Mouse (Mus musculus): ENCODE measurements at regions not wholly inside any gene's neighbourhood (a gene's known extent, or its start where the extent isn't known, plus 50 kb on each side); places are given as distances from the start of the nearest gene placed in this dataset.
A peak's percentile ranks its signal among the peaks of the same experiment; 100 is the strongest.

DNA sequence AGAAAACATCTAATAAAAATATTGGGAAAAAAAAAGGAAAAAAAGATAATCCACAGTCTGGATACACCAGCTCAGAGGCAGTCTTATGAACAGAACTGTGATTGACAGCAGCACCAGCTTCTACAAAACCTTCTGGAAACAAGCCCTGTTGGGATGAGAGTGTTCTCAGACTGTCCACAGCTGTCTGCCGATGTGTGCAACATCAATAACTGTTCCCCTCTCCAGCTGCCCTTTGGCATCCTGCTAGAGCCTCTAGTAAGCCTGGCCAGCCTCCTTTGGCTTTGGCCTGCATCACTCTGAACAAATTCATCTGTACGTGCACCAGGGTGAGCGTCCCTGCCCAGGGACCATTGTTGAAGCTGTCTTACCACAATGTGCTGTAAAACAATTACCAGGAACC is 137.0 kb upstream of the Irs2 start:
- no peak for DNase-seq (ENCODE audit: low spot score)

- DNase-seq (ENCODE audit: low spot score): no peak
Observed at GRCm38 (mm10) chr8:11140566-11140965, 132.3 kb upstream of the Irs2 start.

- no peak for DNase-seq (ENCODE audit: low spot score)
Observed at GRCm38 (mm10) chr8:11139294-11139693, 131.0 kb upstream of the Irs2 start.

GRCm38 (mm10) chr8:11138302-11139020 is 130.2 kb upstream of the Irs2 start:
- no peak for DNase-seq (ENCODE audit: low spot score)

GRCm38 (mm10) chr8:11136566-11136965 is 128.3 kb upstream of the Irs2 start:
- no peak for DNase-seq (ENCODE audit: low spot score)

DNA sequence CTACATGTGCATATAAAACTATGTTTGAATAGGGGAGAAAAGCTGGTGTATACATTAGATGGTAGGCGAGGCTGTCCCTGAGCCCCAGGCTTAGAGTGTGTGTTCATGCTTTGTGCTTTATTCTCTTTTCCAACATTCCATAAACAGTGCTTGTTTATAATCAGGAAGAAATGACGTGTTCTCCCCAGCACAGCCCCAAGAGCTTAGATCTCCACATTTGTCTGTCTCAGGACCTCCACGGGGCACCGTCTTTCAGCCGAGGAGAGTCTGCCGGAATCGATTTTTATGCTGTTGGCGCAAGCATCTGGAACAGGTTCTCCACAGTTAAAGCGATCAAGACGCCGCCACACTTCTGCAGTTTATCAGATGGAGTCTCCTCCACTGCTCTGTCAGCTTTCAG is 126.9 kb upstream of the Irs2 start:
- no peak for DNase-seq (ENCODE audit: low spot score)

DNA sequence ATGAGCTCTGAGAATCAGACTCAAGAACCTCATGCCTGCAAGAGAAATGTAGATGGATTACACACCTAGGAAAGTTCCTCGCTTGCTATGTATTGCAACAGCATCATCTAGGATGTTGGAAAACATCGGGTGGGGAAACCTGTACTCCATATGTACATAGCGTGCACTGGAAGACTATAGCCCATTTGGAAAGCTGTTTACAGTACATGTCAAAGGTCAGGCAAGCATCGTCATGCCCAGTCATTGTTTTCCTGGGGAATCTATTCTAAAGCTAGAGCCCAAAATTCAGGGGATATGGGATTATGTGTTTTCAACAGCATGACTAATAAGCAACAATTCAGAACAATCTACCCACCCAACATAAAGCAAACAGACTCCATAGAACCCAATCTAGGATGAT is 126.3 kb upstream of the Irs2 start:
- no peak for DNase-seq (ENCODE audit: low spot score)

GRCm38 (mm10) chr8:11119030-11119634 is 110.9 kb upstream of the Irs2 start:
- DNase-seq (ENCODE audit: low spot score): no peak

DNA sequence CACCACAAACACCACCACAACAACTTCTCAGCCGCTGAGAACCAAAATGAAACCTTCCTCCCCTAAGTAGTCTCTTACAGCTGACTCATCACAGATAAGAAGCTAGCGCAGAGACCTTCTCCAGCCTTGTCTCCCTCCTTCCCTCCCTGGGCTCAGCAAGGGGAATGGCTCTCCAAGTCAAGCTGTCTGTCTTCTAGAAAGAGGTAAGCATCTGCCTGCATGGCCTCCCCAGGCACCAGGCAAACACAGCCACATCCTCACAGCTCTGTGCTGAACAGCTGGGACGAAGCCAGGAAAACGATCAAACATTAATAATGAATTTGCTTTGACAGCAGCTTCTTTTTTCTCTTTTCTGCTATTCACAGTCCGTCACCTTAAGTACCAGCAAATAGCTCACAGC is 108.3 kb upstream of the Irs2 start:
- DNase-seq (ENCODE audit: low spot score): no peak

DNA sequence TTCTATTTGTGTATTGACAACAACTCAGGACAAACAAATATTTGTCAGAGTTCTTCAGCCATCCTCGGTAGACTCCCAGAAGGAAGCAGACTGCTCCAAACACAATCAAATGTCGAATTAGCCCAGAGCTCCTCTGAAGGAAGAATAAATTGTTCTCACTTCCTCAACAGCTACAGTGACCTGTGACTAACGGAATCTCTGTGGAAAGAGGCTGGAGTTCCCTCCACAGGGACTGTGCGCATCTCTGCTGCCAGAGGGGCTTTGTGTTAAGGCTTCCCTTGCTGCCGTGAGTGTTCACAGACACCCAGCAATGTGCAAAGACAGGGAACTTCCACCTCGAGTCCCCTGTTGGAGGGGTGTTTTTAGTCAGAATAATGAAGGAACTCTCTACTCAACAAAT is 107.0 kb upstream of the Irs2 start:
- no peak for DNase-seq (ENCODE audit: low spot score)

DNA sequence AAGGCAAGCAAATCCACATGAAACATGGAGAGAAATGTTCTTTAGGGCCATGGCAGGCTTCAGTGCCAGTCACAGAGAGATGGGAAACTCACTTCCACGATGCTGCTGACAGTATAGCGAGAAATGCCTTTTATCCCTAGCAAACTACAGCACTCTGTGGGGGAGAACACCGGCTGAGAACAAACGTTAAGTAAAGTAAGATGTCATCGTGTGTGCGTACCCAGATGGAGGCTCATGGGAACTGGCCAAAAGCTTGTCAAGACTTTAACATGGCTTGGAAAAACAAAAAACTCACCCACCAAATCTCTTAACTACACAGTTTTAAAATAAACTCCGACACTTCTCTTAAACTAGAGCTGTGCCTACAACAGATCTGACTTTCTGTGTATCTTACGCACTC is 106.3 kb upstream of the Irs2 start:
- DNase-seq (ENCODE audit: low spot score): no peak

- DNase-seq (ENCODE audit: low spot score): peak; percentile 11
Observed at GRCm38 (mm10) chr8:11112908-11113532, 104.8 kb upstream of the Irs2 start.

DNA sequence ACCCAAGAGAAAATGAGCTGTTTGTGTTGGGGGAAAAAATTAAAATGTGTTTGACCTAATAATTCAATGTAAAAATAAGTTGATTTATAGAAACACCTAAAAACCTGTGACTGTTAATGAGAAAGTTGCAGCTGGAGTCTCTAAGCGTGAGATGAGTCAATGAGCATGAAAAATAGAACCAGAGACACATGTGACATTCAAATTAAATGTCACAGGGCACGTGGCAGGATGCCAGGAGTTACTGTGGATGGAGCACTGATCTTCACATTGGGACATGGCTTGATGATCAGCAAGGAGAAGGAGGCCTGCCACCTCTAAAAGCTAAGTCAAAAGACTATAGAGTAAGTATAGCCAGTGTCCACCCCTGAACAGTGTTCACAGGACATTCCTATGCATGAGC is 103.7 kb upstream of the Irs2 start:
- no peak for DNase-seq (ENCODE audit: low spot score)

DNA sequence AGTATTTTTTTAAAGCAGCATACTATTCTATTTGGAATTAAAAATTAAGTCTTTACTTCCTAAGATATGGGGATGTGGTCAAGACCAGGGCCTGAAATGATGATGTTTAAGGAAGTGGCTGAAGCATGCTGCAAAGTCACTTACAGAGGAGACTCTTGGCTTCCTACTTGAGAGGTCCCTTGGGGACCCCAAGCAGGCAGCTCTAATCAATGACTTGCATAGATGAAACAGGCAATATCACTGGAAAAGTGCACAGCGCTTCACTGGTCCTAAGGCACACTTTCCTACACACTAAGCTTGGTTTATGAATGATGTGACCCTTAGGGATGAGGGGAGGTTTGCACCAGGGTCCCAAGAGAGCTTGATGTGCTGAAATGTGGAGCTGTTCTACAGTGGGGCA is 99.2 kb upstream of the Irs2 start:
- no peak for DNase-seq (ENCODE audit: low spot score)

DNA sequence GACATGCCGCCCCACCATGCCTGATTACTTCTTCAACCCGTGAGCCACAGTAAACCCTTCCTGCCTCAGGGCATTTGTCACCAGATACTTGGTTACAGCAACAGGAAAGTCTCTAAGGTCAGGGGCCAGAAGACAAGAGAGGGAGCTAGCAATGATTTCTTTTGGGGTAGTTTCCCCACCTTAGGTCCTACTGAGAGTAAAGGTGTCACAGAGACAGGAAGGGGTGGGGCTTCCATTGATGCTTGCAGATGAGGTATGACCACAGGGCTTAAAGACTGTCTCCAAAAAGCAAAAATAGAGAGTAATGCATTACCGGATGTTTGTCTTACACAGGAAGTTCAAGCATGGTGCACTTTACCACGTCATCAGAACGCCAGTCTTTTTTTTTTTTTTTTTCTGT is 98.8 kb upstream of the Irs2 start:
- DNase-seq (ENCODE audit: low spot score): no peak

GRCm38 (mm10) chr8:11103745-11104607 is 95.7 kb upstream of the Irs2 start:
- no peak for DNase-seq (ENCODE audit: low spot score)

DNA sequence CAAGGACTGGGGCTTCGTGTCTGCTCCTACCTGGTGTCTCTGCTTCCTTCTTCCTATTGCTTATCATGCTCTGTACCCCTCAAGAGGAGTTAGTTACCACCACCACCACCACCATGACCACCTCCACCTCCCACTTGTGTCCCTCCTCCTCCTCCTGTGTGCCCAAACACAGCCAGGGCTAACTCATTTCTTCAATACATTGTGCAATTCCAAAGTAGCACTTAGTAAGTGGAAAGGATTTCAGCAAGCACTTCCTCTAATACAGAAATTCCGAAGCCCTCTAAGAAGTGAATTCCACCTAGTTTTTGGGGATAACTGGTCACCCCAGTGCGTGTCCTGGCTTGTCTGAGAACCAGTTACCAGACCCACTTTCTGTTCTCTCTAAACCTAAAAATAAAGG is 92.1 kb upstream of the Irs2 start:
- no peak for DNase-seq (ENCODE audit: low spot score)

DNA sequence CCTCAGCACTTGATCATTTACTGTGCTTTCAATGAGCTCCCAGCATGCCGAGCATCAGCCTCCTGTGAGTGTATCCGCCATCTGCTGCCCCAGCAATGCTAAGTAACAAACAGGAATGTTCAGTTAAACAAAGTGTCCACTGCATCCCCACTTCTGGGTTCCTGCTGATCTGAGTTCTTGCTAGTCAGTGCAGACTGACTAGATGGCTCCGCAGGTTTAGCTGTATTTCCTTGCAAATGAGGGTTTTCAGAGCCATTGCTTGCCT is 91.3 kb upstream of the Irs2 start:
- DNase-seq (ENCODE audit: low spot score): no peak

DNA sequence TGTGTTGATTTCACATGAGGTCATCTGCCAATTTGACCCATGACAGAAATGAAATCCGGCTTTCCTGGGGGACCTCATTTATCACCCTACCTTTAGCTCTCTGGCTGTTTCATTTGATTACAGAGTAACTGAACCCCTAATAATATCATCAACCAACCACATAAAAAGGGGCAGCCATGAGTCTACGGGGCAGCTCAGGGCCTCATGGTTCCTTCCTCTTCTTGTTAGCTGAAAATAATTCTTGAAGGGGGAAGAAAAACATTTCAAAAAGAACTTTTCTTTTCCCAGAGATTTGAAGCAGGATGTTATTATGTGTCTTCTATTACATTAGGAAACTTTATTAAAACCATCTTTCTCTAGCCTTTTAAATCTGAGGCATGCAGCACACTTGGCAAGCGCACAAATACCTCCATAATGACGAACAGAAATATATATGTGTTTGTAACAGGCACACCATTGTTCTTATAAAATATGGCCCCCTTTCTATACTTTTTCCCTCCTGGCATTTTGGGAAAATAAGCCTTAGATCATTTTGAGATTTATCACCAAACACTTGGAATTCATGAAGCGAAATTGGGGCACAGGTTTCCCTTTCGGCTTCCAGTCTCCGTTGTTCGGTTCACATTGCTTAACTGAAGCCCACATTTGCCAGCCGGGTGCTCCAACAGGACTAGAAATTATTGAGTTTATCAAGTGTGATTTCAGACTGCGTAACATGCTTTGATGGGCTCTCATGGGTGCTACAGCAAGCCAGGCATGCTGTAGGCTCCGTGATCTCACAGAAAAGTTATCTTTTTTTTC is 90.7 kb upstream of the Irs2 start:
- DNase-seq (ENCODE audit: low spot score): no peak

- DNase-seq (ENCODE audit: low spot score): no peak
Observed at GRCm38 (mm10) chr8:11098228-11098778, 90.0 kb upstream of the Irs2 start.

DNA sequence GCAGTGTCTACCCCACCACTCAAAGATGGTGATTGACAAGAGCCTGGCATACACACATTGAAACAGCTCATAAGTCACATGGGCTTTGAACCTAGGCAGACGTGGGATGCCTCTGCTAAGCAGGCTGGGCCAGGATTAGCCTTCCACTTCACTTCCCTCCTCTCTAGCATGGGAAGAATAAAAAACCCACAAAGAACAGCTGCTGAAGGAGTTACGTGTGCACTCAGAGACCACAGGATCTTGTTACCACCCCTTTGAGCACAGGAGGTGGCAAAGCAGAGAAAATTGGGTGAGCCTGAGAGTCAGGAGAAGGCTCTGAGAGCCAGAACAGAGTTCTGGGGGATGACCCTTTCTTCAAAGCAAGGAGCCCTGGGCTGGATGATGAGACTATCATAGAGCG is 89.6 kb upstream of the Irs2 start:
- no peak for DNase-seq (ENCODE audit: low spot score)

- no peak for DNase-seq (ENCODE audit: low spot score)
Observed at GRCm38 (mm10) chr8:11094516-11094915, 86.3 kb upstream of the Irs2 start.

Data from testis, postnatal 14 days (tissue).